32 mouse cellular contexts compared by ENCODE assay signal in the genomic region with DNA sequence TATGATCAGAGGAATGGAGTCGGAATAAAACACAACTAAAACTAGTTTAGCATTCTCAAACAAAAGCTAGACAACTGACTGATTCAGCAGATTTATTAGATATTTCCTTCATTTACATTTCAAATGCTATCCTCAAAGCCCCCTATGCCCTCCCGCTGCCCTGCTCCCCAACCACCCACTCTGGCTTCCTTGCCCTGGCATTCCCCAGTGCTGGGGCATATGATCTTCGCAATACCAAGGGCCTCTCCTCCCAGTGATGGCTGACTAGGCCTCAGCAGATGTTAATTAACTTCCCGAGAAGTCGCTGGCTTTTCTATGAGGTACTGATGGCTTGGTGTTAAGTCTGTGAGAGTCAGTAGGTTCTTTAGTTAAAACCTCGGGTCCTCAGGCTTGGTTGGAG.
"Had no signal": no experiment of that assay in that cellular context is flagged by ENCODE, and none has a peak within 500 bp of the region (broad histone marks: within the 10 kb centered on the region; RNA-seq: fewer than 3 reads in every experiment).

No protein-coding gene starts in this region.

- ATAC-seq: liver, embryonic 12.5 days; liver, postnatal 0 days; lung, postnatal 0 days; midbrain, embryonic 13.5 days; midbrain, embryonic 15.5 days; midbrain, embryonic 16.5 days had no signal

- H3K27me3 ChIP-seq: limb, embryonic 12.5 days; limb, embryonic 13.5 days; limb, embryonic 15.5 days; liver, embryonic 12.5 days; liver, embryonic 13.5 days; liver, embryonic 15.5 days; lung, embryonic 15.5 days; megakaryocyte, embryonic 14.5 days; midbrain, embryonic 12.5 days; midbrain, embryonic 13.5 days; midbrain, embryonic 15.5 days had no signal

- H3K9ac ChIP-seq: limb, embryonic 12.5 days; limb, embryonic 13.5 days; limb, embryonic 15.5 days; liver, embryonic 12.5 days; liver, embryonic 13.5 days; liver, embryonic 14.5 days; liver, embryonic 15.5 days; liver, postnatal 0 days; lung, embryonic 14.5 days; lung, embryonic 15.5 days; midbrain, embryonic 12.5 days; midbrain, embryonic 13.5 days; midbrain, embryonic 15.5 days had no signal

- H3K4me1 ChIP-seq: limb, embryonic 10.5 days; limb, embryonic 12.5 days; limb, embryonic 13.5 days; limb, embryonic 15.5 days; liver, embryonic 12.5 days; liver, embryonic 13.5 days; liver, embryonic 15.5 days; lung, embryonic 15.5 days; megakaryocyte, embryonic 14.5 days; midbrain, embryonic 10.5 days; midbrain, embryonic 12.5 days; midbrain, embryonic 13.5 days; midbrain, embryonic 15.5 days had no signal

- H3K36me3 ChIP-seq: midbrain, embryonic 15.5 days had no signal

- DNase-seq: left cerebral cortex, postnatal 4 days; liver; liver, embryonic 13.5 days; liver, postnatal 0 days; lung, adult 18-20 months; lung, adult 2 months; lung, embryonic 14.5 days; lung, postnatal 10 days; lung, postnatal 14 days; lung, postnatal 36 days; lung, postnatal 4 days; midbrain, embryonic 14.5 days had no signal

- H3K4me3 ChIP-seq: left cerebral cortex, adult 2 months; limb, embryonic 10.5 days; limb, embryonic 12.5 days; limb, embryonic 13.5 days; limb, embryonic 15.5 days; liver, embryonic 12.5 days; liver, embryonic 13.5 days; liver, embryonic 15.5 days; lung, embryonic 15.5 days; megakaryocyte, embryonic 14.5 days; midbrain, embryonic 10.5 days; midbrain, embryonic 12.5 days; midbrain, embryonic 13.5 days; midbrain, embryonic 15.5 days; myocyte had no signal

- H3K4me2 ChIP-seq: limb, embryonic 12.5 days; limb, embryonic 13.5 days; limb, embryonic 15.5 days; liver, embryonic 11.5 days; liver, embryonic 12.5 days; liver, embryonic 13.5 days; liver, embryonic 15.5 days; lung, embryonic 14.5 days; lung, embryonic 15.5 days; midbrain, embryonic 11.5 days; midbrain, embryonic 12.5 days; midbrain, embryonic 13.5 days; midbrain, embryonic 15.5 days had no signal

- H3K9me3 ChIP-seq: limb, embryonic 10.5 days; limb, embryonic 12.5 days; limb, embryonic 13.5 days; limb, embryonic 15.5 days; liver, embryonic 12.5 days; liver, embryonic 13.5 days; liver, embryonic 15.5 days; lung, embryonic 15.5 days; megakaryocyte, embryonic 14.5 days; midbrain, embryonic 10.5 days; midbrain, embryonic 12.5 days; midbrain, embryonic 13.5 days; midbrain, embryonic 15.5 days had no signal

- H3K27ac ChIP-seq: left cerebral cortex, adult 2 months; limb, embryonic 10.5 days; limb, embryonic 12.5 days; limb, embryonic 13.5 days; limb, embryonic 15.5 days; liver, embryonic 12.5 days; liver, embryonic 13.5 days; liver, embryonic 14.5 days; liver, embryonic 15.5 days; lung, embryonic 15.5 days; macrophage; midbrain, embryonic 10.5 days; midbrain, embryonic 12.5 days; midbrain, embryonic 13.5 days; midbrain, embryonic 15.5 days had no signal
